Mouse (Mus musculus): Measurements from ENCODE around the gene H2-Ob.
"Not testable (repeated sequence)": the region's sequence is repeated elsewhere in the genome, so short reads cannot be mapped to it uniquely, and the experiment has no call there.

Gene H2-Ob

DNA sequence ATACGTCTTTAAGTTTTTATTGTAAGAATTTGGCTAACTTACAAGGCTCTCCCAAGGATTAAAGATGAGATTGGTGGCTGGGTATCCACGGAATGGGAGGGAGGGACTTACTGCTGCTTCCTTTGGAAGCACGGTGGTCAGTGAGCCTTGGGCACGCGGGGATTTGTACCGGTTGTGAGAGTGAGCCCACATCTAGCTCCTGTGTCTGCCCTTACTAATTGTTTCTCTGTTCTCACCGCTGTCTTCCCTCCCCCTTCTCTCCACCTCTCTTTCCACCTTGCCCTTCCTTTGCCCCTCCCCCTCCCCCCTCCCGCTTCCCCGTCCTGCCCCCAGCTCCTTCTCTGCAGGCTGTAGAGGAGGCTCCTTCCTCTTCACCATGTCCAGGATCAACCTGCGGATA lies 30.3 kb upstream of the H2-Ob start:
- no peak for DNase-seq

DNA sequence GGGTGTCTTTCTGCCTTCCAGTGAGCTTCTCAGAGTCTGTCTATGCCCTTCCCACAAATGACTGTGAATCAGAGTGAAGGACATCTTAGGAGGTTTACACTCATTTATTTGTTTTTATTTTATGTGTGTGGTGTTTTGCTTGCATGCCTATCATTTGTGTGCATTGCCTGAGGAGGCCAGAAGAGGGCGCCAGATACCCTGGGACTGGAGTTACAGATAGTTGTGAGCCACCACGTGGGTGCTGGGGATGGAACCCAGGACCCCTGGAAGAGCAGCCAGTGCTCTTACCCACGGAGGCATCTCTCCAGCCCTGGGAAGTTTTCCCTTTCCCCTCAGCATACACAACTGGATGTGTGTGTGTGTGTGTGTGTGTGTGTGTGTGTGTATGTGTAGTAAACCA lies 29.0 kb upstream of the H2-Ob start:
- no peak for DNase-seq

DNA sequence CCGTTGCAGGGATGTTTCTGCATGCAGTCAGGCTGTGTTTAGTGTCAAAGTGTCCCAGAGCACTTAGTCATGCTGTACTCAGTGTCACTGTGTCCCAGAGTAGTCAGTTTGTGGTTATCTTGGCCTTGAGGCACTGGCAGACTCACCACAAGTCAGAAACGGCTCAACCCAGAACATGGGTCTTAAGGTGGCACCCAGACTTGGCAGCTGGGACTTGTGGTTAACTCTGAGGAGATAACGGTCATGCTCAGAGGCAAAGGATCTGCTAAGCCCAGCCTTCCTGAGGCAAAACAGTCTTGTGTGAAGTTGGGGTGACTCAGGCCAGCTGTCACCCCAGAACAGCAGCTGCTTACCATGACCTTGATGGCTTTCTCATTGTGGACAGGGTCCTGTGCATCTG lies 28.1 kb upstream of the H2-Ob start:
- no peak for DNase-seq

DNA sequence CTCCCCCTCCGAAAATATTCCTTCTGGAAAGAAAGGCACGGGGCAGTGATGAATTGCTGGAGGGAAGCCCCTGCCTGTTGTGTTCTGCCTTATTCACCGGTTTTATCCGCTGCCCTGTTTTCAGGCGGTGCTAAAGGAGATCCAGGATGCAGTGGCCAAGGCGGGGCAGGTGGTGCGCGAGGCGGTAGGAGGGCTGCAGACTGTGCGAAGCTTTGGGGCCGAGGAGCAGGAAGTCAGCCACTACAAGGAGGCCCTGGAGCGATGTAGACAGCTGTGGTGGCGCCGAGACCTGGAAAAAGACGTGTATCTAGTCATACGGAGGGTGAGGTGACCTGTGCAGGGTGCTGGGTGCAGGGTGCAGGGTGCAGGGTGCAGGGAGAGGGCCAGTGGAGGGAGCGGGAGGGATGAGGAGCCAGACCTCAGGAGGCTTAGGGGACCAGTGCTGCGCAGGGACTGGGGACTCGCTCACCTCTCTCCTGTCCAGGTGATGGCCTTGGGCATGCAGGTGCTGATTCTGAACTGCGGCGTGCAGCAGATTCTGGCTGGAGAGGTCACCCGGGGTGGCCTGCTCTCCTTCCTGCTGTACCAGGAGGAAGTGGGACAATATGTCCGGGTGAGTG lies 26.8 kb upstream of the H2-Ob start:
- no peak for DNase-seq

DNA sequence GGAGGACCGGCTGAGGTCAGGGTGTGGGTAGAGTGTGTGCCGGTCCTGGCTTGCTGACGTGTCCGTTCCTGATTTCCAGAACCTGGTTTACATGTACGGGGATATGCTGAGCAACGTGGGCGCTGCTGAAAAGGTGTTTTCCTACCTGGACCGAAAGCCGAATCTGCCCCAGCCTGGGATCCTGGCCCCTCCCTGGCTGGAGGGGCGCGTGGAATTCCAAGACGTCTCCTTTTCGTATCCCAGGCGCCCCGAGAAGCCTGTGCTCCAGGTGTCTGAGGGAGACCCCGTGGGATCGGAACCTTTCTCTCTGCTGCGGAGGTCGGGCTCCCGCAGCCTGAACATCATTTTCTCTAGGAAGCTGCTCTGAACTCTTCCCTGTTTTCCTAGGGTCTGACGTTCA lies 24.8 kb upstream of the H2-Ob start:
- DNase-seq = no peak

DNA sequence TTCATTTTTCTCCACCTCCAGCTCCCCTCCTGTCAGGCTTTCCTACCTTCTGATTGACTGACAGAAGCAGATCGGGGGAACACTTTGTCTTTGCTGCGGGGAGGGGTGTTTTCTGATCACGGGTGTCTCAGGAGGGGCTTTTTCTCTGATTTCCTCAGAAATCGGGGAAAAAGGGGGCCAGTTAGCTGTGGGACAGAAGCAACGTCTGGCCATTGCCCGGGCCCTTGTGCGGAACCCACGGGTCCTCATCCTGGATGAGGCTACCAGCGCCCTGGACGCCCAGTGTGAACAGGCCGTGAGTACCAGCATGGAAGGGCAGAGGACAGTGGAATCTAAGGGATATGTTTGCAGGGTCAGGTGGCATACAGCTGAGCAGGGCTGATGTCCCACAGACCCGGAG lies 23.5 kb upstream of the H2-Ob start:
- no peak for DNase-seq

DNA sequence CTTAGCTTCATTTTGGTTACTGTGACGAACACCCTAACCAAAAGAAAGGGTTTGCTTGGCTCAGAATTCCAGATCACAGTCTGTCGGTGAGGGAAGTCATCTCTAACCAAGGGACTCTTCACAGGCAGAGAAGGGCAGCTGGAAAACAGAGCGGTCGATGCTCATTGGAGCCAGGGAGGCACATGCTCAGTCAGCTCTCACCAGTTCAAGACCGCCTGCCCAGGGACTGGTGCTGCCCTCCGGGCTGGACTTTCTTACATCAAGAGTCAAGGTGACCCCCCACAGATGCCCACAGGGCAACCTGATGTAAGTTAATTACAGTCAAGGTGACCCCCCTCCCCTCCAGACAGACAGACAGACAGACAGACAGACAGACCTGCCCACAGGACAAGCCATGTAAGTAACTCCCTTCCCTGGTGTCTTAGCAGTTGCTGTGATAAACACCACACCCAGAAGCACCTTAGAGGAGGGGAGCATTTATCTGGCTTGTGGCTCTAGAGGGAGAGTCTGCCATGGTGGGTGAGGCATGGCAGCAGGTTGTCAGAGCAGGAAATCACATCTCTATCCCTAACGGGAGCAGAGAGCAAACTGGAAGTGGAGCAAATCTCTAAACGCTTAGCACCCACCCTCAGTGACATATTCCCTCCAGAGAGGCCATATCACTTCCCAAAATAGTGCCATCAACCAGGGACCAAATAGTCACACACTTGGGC lies 21.3 kb upstream of the H2-Ob start:
- DNase-seq = no peak

DNA sequence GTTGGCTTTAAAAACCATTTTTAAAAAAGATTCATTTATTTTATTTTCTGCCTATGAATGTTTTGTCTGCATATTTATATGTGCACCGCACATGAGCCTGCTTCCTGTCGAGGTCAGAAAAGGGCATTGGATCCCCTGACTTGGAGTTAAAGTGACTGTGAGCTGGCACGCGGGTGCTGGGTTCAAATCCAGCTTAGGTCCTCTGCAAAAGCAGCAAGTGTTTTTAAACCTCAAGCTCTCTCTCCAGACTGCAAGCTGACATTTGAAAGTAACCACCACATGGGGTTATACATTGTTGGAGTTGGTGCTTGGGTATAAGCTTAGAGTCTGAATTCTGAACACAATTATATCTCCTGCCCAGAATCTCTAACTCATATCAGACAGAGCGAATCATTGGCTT lies 20.7 kb upstream of the H2-Ob start:
- no peak for DNase-seq

DNA sequence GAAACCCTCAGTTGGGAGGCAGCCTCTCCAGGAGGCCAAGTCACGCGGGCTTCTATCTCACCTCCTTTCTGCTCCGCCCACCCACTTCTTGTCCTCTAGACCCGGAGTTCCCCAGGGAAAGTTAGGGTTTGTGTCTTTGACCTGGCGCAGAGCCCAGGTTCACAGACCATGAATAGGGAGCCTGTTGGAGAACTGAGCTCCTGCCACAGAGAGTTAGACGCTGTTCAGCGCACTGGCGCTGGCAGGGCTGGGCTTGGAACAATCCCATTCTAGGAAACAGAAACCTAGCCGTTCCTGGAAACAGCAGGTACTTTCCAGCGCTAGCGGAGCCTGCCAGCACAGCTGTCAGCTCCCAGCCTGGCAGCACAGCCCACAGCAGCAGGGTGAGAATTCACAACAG lies 20.0 kb upstream of the H2-Ob start:
- DNase-seq = peak; percentile 83

DNA sequence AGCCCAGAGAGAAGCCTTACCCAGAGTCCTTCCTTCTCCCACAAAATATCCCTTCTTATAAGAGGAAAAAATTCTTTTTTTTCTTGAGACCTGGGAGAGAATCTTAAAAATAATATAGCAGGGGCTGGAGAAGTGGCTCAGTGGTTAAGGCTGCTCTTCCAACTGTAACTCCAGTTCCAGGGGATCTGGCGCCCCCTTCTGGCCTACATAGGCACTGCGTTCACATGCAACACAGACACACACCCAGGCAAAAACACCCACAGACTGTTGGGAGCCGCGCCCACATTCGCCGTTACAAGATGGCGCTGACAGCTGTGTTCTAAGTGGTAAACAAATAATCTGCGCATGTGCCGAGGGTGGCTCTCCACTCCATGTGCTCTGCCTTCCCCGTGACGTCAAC lies 19.6 kb upstream of the H2-Ob start:
- peak; percentile 59 for DNase-seq

DNA sequence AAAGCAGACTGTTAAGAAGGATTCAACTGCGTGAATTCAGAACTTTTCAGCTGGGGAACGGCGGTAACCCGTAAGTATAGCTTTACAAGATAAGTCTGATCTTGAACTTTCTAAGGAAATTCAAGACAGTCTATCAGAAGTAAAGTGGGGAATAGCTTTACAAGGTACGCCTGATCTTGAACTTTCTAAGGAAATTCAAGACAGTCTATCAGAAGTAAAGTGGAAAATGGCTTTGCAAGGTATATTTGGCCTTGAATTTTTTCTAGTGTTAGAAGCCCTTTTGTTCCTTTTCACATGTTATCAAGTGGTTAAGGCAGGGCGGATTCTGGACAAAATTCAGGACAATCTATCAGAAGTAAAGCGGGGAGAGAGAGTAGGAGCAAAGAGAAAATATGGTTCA lies 18.9 kb upstream of the H2-Ob start:
- not testable (repeated sequence) for DNase-seq

DNA sequence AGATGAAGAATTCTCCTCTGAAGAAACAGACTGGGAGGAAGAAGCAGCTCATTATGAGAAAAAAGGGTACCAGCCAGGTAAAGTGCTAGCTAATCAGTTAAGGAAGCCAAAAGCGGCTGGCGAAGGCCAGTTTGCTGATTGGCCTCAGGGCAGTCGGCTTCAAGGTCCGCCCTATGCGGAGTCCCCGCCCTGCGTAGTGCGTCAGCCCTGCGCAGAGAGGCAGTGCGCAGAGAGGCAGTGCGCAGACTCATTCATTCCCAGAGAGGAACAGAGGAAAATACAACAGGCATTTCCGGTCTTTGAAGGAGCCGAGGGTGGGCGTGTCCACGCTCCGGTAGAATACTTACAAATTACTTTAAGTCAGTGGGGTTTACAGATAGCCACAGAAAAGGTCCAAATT lies 18.3 kb upstream of the H2-Ob start:
- DNase-seq = not testable (repeated sequence)

DNA sequence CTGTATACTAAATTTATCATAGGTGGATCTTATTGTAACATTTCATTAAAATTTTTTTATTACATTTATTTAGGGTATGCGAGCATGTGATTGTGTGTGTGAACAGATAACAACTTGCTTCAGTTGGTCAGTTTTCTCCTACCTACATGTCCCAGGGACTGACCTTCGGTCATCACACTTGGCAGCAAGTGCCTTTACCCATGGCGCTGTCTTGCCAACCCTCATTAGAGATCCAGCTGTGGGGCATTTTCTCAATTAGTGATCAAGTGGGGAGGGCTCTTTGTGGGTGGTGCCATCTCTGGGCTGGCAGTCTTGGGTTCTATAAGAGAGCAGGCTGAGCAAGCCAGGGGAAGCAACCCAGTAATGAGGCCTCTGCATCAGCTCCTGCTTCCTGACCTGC lies 13.9 kb upstream of the H2-Ob start:
- no peak for DNase-seq

DNA sequence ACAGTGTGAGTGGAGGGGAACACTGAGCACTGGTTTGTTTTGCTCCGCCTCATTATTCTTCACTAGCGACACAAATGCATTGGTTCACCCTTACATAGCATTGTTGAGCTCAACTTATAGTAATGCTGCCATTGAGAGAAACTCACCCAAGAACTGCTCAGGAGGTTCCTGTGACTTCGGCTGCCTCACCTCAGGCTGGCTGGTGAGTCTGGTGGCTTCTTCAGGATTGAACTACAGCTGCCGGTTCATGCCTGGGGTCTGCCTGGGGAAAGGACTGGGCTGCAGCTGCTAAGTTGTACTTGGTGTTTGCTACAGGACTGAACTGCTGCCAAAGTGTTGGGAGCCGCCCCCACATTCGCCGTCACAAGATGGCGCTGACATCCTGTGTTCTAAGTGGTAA lies 13.3 kb upstream of the H2-Ob start:
- no peak for DNase-seq

DNA sequence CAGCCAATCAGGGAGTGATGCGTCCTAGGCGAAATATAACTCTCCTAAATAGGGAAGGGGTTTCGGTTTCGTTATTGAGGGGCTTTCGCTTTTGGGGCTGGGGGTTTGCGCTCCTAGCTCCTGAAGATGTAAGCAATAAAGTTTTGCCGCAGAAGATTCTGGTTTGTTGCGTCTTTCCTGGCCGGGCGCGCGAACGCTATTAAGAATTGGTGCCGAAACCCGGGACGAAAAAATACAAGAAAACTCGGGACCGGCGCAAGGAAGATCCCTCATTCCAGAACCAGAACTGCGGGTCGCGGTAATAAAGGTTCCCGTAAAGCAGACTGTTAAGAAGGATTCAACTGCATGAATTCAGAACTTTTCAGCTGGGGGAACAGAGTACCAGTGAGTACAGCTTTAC lies 12.8 kb upstream of the H2-Ob start:
- DNase-seq = not testable (repeated sequence)

DNA sequence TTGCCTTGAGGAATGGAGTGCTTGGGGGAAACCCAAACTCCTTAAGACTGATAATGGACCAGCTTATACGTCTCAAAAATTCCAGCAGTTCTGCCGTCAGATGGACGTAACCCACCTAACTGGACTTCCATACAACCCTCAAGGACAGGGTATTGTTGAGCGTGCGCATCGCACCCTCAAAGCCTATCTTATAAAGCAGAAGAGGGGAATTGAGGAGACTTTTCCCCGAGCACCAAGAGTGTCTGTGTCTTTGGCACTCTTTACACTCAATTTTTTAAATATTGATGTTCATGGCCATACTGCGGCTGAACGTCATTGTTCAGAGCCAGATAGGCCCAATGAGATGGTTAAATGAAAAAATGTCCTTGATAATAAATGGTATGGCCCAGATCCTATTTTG lies 7.7 kb upstream of the H2-Ob start:
- DNase-seq = not testable (repeated sequence)

DNA sequence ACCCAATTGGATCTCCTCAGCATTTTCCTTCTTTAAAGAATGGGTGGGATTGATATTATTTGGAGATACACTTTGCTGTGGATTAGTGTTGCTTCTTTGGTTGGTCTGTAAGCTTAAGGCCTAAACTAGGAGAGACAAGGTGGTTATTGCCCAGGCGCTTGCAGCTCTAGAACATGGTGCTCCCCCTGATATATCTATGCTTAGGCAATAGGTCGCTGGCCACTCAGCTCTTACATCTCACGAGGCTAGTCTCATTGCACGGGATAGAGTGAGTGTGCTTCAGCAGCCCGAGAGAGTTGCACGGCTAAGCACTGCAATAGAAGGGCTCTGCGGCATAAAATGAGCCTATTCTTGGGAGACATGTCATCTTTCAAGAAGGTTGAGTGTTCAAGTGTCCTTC lies 6.7 kb upstream of the H2-Ob start:
- DNase-seq = not testable (repeated sequence)

DNA sequence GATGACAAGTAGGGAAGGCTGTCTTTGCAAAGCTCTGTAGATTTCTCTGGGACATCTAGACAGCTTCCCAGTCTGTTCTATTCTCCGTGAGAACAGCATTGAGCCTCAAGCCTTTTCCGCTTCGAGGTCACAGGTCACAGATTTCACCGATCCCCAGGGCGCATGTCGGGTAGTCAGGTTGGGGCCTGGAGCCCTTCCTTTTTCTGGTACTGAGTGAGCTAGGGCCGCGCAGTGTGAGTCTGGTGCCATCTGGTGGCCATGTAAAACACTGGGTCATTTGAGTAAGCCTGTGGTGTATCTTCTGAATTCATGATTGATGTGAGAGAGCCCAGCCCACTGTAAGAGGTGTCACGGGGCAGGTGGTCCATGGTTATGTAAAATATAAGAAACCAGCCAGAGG lies 3.8 kb upstream of the H2-Ob start:
- DNase-seq = peak; percentile 81

DNA sequence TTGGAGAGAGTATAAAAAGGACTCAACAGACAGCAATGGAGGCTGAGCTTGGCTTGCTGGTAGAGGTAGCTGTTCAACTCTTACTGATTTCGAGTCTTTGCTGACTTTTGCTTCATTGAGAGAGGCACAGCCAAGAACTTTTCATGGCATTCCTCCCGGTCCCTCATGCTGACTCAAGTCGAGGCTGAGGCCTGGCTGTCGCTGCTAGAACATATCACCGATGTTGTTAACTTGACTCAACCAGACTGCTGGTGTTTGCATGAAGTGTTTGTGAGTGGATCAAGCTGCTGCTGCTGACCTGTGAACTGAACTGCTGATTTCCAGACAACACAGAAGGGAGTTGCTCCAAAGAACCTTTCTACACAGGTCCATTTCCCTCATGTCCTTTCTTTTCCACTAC lies 2.0 kb upstream of the H2-Ob start:
- no peak for DNase-seq

DNA sequence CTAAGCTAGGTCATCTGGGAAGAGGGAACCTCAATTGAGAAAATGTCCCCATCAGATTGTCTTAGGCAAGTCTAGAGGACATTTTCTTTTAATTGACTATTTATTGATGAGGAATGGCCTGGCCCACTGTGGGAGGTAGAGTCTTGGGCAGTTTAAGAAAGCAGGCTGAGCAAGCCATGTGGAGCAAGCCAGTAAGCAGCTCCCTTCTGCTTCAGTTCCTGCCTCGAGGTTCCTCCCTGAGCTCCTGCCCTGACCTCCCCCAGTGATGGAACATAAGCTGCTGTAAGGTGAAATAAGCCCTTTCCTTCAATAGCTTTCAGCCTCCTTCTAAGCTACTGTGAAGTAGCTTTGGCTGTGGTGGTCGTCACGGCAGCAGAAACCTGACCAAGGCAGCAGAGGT lies 962 bp upstream of the H2-Ob start:
- DNase-seq = no peak

DNA sequence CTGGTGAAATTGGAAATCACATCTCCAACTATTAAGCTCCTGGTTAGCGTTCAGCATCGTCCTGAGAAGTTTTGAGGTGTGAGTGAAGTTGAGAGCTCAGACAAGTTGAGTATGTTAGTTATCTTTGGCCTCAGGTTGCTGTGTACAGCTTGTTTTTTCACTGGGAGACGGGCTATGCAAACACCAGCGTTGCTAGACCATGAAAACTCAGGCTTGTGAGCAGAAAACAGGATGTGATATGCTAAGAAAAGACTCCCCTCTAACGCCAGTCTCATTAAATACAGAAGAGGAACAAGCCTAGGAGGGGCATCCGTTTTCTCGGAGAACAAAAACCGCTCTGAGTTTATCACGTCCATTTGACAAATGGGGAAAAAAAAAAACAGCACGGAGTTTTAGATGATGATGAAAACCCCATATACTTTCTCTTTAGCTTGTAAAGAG lies 918 bp downstream of the H2-Ob start:
- DNase-seq = no peak

DNA sequence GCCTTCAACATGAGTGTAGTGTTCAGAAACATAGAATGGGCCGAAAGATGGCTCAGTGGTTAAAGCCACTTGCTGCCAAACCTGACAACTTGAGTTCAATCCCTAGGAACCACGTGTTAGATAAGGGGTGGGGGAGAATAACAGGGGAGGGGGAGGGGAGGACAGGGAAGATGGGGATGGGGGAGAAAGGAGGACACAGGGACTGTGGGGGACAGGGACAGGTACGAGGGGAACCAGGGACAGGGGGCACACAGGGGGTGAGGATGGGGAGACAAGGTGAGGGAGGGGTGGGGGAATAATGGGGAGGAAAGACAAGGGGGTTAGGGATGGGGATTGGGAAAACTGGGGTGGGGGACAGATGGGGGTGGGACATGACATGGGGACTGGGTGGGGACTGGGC lies 1.7 kb downstream of the H2-Ob start:
- no peak for DNase-seq

DNA sequence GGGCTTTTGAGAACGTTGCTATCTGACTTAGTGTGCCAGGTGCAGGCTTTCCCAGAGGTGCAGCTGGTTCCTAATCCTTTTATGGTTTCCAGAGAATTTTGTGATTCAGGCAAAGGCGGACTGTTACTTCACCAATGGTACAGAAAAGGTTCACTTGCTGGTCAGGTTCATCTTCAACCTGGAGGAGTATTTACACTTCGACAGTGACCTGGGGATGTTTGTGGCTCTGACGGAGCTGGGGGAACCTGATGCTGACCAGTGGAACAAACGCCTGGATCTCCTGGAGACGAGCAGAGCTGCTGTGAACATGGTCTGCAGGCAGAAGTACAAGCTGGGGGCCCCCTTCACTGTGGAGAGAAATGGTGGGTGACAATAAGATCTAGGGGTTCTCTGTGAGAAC lies 2.2 kb downstream of the H2-Ob start:
- DNase-seq = no peak

DNA sequence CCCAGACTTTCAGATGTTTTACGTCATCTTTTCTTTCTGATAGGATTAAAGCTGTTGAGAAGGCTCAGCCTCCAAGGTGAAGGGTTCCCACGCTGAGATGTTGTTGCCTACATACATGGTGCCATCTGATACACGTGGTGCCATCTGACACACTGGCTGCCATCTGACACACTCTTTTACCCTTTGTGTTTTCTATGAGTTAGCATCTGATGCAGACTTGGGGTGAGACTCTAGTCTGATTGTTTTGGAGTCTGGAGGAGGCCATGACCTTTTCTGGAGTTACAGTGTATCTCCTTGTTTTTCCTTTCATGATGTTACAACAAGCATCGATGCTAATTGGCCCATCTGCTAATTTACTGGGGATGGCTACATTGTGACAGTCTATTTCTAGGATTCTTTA lies 6.0 kb downstream of the H2-Ob start:
- no peak for DNase-seq

DNA sequence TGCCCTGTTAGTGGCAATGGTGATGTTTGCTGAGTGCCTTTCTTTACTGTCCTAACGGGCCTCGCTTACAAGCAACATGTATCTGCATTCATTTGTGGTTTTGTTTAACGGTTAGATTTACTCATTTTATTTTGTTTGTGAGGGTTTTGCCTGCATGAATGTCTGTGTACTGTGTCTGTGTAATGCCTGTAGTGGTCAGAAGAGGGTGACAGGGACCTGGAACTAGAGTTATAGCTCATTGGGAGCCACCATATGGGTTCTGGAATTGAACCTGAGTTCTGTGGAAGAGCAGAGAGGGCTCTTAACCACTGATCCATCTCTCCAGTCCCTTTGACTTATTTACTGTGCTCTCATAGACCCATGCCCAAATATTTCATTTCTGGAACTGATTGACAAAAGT lies 8.3 kb downstream of the H2-Ob start:
- no peak for DNase-seq

Data from kidney, postnatal 14 days (tissue).